Mouse (Mus musculus): ENCODE results near the gene Dram1.
"Not testable (repeated sequence)": the region's sequence is repeated elsewhere in the genome, so short reads cannot be mapped to it uniquely, and the experiment has no call there.

Dram1 gene

GRCm38 (mm10) chr10:88392181-88392847, 13.4 kb upstream of the Dram1 start:
- CTCF ChIA-PET, result interaction anchor here in 1 of 4 experiments (1.1 kb wide), 1 partner anchor 16 kb away, joined by 6 read pairs; no protein-coding TSS in a partner anchor
- POLR2A ChIA-PET, result interaction anchor here in 1 of 4 experiments (1.0 to 1.4 kb wide), 2 partner anchors 10 to 13 kb away, joined by 3 to 4 read pairs; partner anchors contain the start of genes Dram1 and Gnptab

GRCm38 (mm10) chr10:88391495-88391894, 12.6 kb upstream of the Dram1 start:
- CTCF ChIA-PET, result interaction anchor here in 2 of 4 experiments (0.8 to 2.4 kb wide), 3 partner anchors 15 to 45 kb away, joined by 3 to 12 read pairs (median 6); no protein-coding TSS in a partner anchor
- POLR2A ChIA-PET, result interaction anchor here in 1 of 4 experiments (1.0 to 1.4 kb wide), 2 partner anchors 9 to 12 kb away, joined by 3 to 4 read pairs; partner anchors contain the start of genes Dram1 and Gnptab

GRCm38 (mm10) chr10:88390096-88390790, 11.4 kb upstream of the Dram1 start:
- CTCF ChIA-PET, result interaction anchor here in 2 of 4 experiments (0.6 to 2.4 kb wide), 2 partner anchors 13 to 99 kb away, joined by 6 to 12 read pairs; no protein-coding TSS in a partner anchor
- POLR2A ChIA-PET, result interaction anchor here in 3 of 4 experiments (0.7 to 3.1 kb wide), 6 partner anchors 8 to 407 kb away, joined by 3 to 8 read pairs (median 4); partner anchors contain the start of genes Dram1 (in 1 of the 3) and Gnptab (in 1 of the 3)

DNA sequence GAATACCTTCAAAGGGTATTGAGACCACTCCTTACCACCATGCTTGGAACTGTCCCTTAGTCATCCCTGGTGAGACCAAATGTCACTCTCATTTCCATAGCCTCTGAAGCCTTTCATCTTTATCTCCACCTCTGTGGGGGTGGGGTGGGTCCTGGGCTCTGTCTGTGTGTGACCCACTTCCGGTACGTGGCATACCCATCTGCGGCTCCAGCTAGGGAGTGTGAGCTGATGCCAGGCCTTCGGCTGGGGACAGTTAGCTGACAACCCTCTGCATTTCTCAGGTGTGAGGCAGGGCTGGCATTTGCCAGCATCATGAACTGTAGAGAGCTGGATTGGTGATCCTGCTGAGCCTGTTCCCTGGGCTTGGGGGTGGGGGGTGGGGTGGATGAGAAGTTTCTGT, 10.7 kb upstream of the Dram1 start:
- ChIA-PET CTCF (interaction anchor here in 3 of 4 experiments (0.6 to 2.4 kb wide), 4 partner anchors 13 to 99 kb away, joined by 3 to 12 read pairs (median 6); no protein-coding TSS in a partner anchor), POLR2A (interaction anchor here in 3 of 4 experiments (0.6 to 3.1 kb wide), 6 partner anchors 9 to 461 kb away, joined by 3 to 8 read pairs (median 4); partner anchors contain the start of genes Dram1 (in 1 of the 3) and Gnptab (in 1 of the 3))

GRCm38 (mm10) chr10:88386251-88386650, 7.4 kb upstream of the Dram1 start:
- ChIA-PET CTCF (interaction anchor here in 2 of 4 experiments (0.6 to 0.8 kb wide), 2 partner anchors 10 to 339 kb away, joined by 3 to 6 read pairs; no protein-coding TSS in a partner anchor), POLR2A (no interaction called here)

DNA sequence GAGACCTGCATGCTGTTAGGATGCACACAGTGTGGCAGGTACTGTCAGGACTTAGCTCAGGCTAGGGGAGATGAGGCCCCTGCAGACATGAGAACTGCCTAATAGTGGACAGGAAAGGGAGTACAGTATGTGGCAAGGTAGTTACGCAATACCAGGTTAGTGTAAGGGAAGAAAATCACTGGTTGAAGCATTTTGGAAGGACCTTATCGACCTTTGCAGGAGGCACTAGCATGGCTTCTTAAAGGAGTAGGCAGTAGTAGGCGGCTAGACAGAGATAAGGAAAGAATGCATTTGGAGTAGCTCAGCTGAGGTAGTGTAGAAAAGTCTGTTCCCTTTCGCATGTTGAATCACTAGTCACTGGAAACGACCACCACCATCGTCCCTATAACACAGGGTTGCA, 6.9 kb upstream of the Dram1 start:
- POLR2A ChIA-PET, result interaction anchor here in 1 of 4 experiments (1.2 kb wide), 1 partner anchor 67 kb away, joined by 3 read pairs; no protein-coding TSS in a partner anchor

DNA sequence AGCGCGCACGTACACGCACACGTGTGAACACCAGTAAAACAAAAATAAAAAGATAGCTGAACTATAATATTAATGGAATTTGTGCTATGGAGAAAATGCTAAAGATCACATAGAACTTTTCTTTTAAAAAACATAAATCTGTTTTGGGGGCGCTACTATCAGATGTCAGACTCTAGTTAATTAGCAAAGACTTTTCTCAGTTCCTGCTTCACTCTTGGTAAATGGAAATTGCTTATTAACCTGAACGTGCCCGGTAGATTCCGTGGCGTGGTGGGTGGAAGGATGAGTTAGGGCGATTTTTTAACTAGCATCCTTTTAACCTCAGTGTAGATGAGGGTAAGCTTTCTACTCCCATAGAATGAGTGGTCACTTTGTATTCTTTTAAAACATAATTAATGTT, 6.4 kb upstream of the Dram1 start:
- POLR2A ChIA-PET, result interaction anchor here in 1 of 4 experiments (1.2 to 1.8 kb wide), 2 partner anchors 9 to 68 kb away, joined by 3 to 6 read pairs; no protein-coding TSS in a partner anchor
- CTCF ChIA-PET, result interaction anchor here in 1 of 4 experiments (0.8 kb wide), 1 partner anchor 9 kb away, joined by 3 read pairs; no protein-coding TSS in a partner anchor

More for the DNA sequence above, 6.9 kb upstream of the Dram1 start:
- CTCF ChIA-PET, result interaction anchor here in 2 of 4 experiments (0.6 to 0.8 kb wide), 2 partner anchors 9 to 339 kb away, joined by 3 to 6 read pairs; no protein-coding TSS in a partner anchor

GRCm38 (mm10) chr10:88384081-88384480, 5.2 kb upstream of the Dram1 start:
- POLR2A ChIA-PET, result interaction anchor here in 1 of 4 experiments (0.9 to 1.8 kb wide), 2 partner anchors 10 to 21 kb away, joined by 3 to 6 read pairs; no protein-coding TSS in a partner anchor
- CTCF ChIA-PET, result interaction anchor here in 1 of 4 experiments (0.7 kb wide), 1 partner anchor 92 kb away, joined by 3 read pairs; no protein-coding TSS in a partner anchor

DNA sequence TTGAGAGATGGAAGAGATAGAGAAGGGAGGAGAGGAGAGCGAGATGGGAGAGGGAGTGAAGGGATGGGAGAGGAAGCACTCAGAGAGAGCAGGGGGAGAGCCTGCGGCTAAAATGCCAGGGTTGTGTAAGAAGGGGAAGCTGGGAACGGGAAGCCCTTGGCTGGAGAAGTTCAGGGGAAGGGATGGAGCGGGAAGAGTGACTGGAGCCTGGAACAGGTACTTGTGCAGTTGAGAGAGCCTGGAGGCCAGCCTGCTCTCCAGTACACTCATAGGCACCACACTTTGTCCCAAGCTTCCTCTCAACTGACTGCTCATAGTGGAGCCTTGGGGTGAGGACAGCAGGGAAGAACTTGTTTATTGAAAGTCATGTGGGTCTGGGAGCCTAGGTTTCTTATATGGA, 4.6 kb upstream of the Dram1 start:
- CTCF ChIA-PET, result no interaction called here
- POLR2A ChIA-PET, result interaction anchor here in 1 of 4 experiments (1.8 kb wide), 1 partner anchor 11 kb away, joined by 6 read pairs; no protein-coding TSS in a partner anchor

GRCm38 (mm10) chr10:88382009-88382408, 3.1 kb upstream of the Dram1 start:
- ChIA-PET CTCF (no interaction called here), POLR2A (interaction anchor here in 2 of 4 experiments (0.7 to 1.8 kb wide), 5 partner anchors 10 to 311 kb away, joined by 3 to 7 read pairs (median 4); no protein-coding TSS in a partner anchor)

DNA sequence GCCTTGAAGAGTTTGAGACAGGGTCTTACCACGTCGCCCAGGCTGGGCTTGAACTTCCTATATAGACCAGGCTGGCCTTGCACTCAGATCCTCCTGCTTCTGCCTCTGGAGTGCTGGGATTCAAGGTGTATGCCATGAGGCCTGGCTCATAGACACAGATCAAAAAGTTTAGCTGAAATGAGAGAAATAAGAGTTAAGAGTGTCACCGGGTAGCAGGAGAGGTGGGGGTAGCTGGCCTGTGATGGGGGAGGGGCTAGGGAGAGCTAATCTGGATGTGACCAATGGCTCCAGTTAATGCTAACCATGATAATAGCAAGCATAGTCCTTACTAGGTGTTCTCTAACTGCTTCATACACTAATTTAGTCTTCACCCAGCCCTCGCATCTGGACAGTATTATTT, 2.4 kb upstream of the Dram1 start:
- CTCF ChIA-PET, result no interaction called here
- POLR2A ChIA-PET, result interaction anchor here in 1 of 4 experiments (1.1 to 1.8 kb wide), 3 partner anchors 18 to 302 kb away, joined by 3 to 7 read pairs (median 4); no protein-coding TSS in a partner anchor

DNA sequence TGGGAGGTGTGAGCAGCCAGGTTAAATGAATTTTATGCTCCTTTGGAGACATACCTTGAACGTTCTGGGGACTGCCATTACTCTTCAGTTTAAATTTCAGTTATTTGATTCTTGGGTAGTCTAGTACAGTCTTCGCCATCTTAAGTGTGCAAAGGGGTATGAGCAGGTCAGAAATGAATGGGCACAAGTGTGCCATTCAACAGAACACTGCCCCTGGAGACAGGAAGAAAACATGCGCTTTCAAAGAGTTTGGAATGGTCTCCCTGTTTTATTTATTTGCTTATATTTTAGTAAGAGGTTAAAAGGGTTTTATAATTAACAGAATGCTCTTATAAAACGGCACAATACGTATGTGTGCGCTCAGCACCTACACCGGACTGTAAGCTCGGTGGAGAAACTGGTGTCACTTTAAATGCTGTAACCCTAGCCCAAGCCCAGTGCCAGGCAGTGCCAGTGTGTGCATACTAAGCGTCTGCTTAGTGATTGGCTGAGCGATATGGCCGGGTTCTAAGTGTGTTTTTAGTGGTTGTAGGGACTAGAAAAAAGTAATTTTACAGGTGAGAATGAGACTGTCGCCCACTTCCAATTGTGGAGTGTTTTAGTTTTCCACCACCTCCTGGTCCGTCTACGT, 1.7 kb upstream of the Dram1 start:
- POLR2A ChIA-PET, result interaction anchor here in 1 of 4 experiments (1.4 to 1.8 kb wide), 2 partner anchors 11 to 19 kb away, joined by 3 to 7 read pairs; no protein-coding TSS in a partner anchor

DNA sequence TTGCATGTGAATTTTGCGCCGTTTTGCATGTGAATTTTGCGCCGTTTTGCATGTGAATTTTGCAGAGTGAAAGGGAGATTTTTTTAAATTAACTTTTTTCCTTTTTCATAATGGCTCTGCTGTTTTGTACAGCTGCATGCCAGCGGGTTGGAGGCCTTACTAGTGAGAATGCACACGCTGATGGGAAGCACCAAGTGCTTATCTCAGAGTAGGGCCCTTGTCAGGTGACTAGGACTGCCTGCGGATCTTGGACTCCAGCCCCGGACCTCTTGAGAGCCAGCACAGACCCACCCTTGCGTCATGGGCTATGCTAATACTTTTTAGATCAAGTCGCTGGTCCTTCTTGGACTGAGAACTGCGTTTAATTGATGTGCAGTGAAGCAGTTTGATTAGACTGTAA, 1.1 kb upstream of the Dram1 start:
- ChIA-PET POLR2A (interaction anchor here in 2 of 4 experiments (1.4 to 1.8 kb wide), 2 partner anchors 10 to 11 kb away, joined by 3 to 5 read pairs; no protein-coding TSS in a partner anchor), CTCF (interaction anchor here in 2 of 4 experiments (0.9 to 1.0 kb wide), 2 partner anchors 345 to 603 kb away, joined by 3 read pairs; no protein-coding TSS in a partner anchor)

More for the DNA sequence above, 1.7 kb upstream of the Dram1 start:
- CTCF ChIA-PET, result no interaction called here

DNA sequence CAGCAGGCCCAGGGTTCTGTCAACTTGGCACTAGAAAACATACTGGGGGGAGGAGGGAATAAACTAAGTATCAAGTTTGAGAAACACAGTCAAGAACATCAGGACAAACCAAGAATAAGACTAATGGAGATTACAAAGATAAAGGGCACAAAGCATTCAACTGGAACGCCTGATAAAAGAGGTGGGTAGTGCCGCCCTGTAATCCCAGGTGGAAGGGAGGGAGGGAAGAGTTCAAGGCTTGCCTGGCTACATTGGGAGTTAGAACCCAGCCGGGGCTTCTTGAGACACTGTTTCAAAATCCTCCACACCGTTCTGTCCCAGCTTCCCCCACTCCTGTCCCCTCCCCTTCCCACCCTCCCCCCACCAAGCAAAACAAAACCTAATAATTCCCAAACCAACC, 1.2 kb downstream of the Dram1 start:
- ChIA-PET CTCF (interaction anchor here in 1 of 4 experiments (1.2 to 1.5 kb wide), 2 partner anchors 13 to 348 kb away, joined by 3 to 12 read pairs; no protein-coding TSS in a partner anchor), POLR2A (interaction anchor here in 2 of 4 experiments (0.7 to 1.2 kb wide), 3 partner anchors 13 to 512 kb away, joined by 3 to 4 read pairs (median 3); no protein-coding TSS in a partner anchor)

DNA sequence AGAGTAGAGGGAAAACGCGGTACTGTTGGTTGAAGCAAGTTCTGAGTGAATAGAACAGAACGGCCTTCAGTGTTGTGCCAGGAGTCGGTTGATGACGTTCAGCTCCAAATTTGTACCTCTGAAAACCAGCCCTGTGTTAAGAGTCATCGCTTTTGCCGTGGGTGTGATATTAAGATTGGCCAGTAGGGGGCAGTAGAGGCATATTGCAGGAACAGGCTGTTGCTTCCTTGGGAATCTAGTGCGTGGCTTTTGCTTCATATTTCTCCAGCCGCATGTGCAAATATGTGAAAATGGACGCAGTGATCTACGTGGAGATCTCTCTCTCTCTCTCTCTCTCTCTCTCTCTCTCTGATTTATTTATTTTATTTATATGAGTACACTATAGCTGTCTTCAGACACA, 2.1 kb downstream of the Dram1 start:
- CTCF ChIA-PET, result interaction anchor here (0.5 to 1.9 kb wide), 36 partner anchors 9 to 768 kb away, joined by 3 to 13 read pairs (median 4); partner anchors contain the start of gene Chpt1 (in 1 of the 4)
- POLR2A ChIA-PET, result interaction anchor here in 2 of 4 experiments (0.9 to 1.2 kb wide), 2 partner anchors 10 to 127 kb away, joined by 3 to 5 read pairs; partner anchors contain the start of gene Chpt1 (in 1 of the 2)

DNA sequence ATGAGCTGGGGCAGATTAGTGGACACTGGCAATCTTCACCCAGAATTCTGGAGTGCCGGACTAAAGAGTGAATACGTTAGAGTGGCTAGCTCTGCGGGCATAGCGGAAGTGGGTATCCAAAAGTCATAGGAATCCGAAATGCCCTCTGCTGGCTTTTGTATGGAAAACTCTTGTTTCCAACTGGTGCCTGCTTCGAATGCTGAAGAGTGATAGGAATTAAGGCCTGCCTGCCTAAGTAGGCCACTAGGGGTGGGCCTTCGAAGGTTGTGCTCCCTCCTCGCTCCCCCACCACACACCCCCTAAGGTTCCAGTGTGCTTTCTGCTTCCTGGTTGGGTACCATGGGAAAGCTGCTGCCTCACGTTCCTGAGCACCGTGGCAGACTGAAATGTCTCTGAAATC, 3.9 kb downstream of the Dram1 start:
- ChIA-PET POLR2A (interaction anchor here in 1 of 4 experiments (0.6 to 0.8 kb wide), 2 partner anchors 11 to 173 kb away, joined by 3 to 4 read pairs; no protein-coding TSS in a partner anchor), CTCF (interaction anchor here in 3 of 4 experiments (1.1 to 1.9 kb wide), 5 partner anchors 11 to 356 kb away, joined by 4 to 10 read pairs (median 4); partner anchors contain the start of gene Arl1 (in 1 of the 3))

DNA sequence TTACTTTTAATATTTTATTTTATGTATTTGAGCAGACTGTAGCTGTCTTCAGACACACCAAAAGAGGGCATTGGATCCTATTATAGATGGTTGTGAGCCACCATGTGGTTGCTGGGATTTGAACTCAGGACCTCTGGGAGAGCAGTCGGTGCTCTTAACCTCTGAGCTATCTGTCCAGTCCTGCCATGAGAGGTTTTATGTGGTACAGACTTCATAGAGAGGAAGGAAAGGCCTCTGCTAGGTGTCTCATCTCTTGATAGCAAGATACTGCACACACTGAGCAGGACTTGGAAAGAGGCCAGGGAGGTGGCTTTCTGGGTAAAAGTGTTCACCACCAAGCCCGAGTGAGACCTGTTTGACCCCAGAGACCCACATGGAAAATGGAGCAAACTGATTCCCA, 5.9 kb downstream of the Dram1 start:
- CTCF ChIA-PET, POLR2A ChIA-PET: not testable (repeated sequence)
